Mouse (Mus musculus) hindbrain, embryonic 13.5 days (tissue): ENCODE data around the gene Kng2. TPM values are rescaled to one million over a fixed set of nuclear protein-coding genes. Genes with fewer than 3 reads are reported as not detected.
"Not testable (repeated sequence)": the region's sequence is repeated elsewhere in the genome, so short reads cannot be mapped to it uniquely, and the experiment has no call there.

Experiments
- ATAC-seq: fragments of 200-750 bp; cut with Nextera tagmentation; 2 replicates; pipeline ENCODE4 v1.8.0; 2017; ENCODE audit warnings: moderate TSS enrichment; ENCODE audit not compliant: low FRiP score
- H3K27ac ChIP-seq: fragments of 300-500 bp; sonication (generic); 2 replicates; pipeline ENCODE4 v1.5.1; 2015; ENCODE audit warnings: inconsistent platforms, mild to moderate bottlenecking, moderate library complexity
- H3K27me3 ChIP-seq: fragments of 300-500 bp; sonication (generic); 2 replicates; pipeline ENCODE4 v1.6.1; 2015; ENCODE audit warnings: mild to moderate bottlenecking, inconsistent platforms
- H3K36me3 ChIP-seq: fragments of 300-500 bp; sonication (generic); 2 replicates; pipeline ENCODE4 v1.6.1; 2015; ENCODE audit warnings: mild to moderate bottlenecking, inconsistent platforms
- H3K4me1 ChIP-seq: fragments of 300-500 bp; sonication (generic); replicated peaks from 2 replicates; pipeline ENCODE4 v1.6.1; 2015; ENCODE audit warnings: inconsistent platforms
- H3K4me2 ChIP-seq: fragments of 300-500 bp; sonication (generic); 2 replicates; pipeline ENCODE4 v1.6.1; 2015; ENCODE audit warnings: inconsistent platforms, mild to moderate bottlenecking, moderate library complexity
- H3K4me3 ChIP-seq: fragments of 300-500 bp; sonication (generic); 2 replicates; pipeline ENCODE4 v1.5.1; 2015; ENCODE audit warnings: mild to moderate bottlenecking, inconsistent platforms
- H3K9ac ChIP-seq: fragments of 300-500 bp; sonication (generic); 2 replicates; pipeline ENCODE4 v1.6.1; 2015; ENCODE audit warnings: mild to moderate bottlenecking, inconsistent platforms
- H3K9me3 ChIP-seq: fragments of 300-500 bp; sonication (generic); 2 replicates; pipeline ENCODE4 v1.6.1; 2016; ENCODE audit warnings: inconsistent platforms
- WGBS: fragments of 180-500 bp; shearing (Covaris S2); methylation state at CpG from one replicate; pipeline ENCODE4 v1.1.7; 2015; 5-methylcytosine and 5-hydroxymethylcytosine counted together
- polyA plus RNA-seq: library from polyadenylated mRNA; unstranded; fragments of >200 nt; fragmentation: Nextera tagmentation; extraction: Ambion mirVana; gene quantifications from 2 replicates; pipeline ENCODE4 v1.2.1, GENCODE M21; 2015

The Kng2 gene
- polyA plus RNA-seq, 1 experiment from 2014 or later, result 0.16 TPM

DNA sequence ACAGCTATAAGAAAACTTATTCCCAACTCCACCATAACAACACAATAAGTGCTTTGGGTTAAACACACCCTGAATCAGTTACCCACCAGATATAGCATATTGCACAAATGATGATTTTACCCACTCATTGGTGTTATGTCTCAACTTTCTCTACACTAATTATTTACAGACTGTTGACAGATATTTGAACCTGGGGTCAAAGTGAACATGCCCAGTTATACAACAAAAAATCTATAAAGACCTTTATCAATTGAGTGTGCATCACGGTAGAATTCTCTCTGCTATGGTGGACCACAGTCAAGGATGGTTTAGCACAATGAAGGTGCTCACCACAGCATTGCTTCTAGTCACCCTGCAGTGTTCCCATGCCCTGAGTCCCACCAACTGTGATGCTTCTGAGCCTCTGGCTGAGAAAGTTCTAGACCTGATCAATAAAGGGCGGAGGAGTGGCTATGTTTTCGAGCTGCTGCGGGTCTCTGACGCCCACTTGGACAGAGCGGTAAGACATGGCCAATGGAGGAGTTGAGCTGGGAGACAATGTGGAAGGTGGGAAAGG, 78.4 kb downstream of the Kng2 start, which contains the start of gene Hrg:
Gene Hrg (plus strand): TSS at position 233 of the 556 bp plus-strand sequence.
- H3K4me3 ChIP-seq, result no peak within 1 kb of the TSS
- no peak within 1 kb of the TSS for H3K4me2 ChIP-seq
- no peak for ATAC-seq
- H3K4me1 ChIP-seq, result no peaks in the 10 kb centered on the region; the same call in none of the 2 replicates
- H3K36me3 ChIP-seq, result no peaks in the 10 kb centered on the region
- no peaks in the 10 kb centered on the region for H3K9me3 ChIP-seq
- H3K9ac ChIP-seq, result no peak within 1 kb of the TSS
- 97% methylated on average over 6 of the region's 6 CpGs for WGBS
- no peak within 1 kb of the TSS for H3K27ac ChIP-seq
- no peaks in the 10 kb centered on the region for H3K27me3 ChIP-seq

DNA sequence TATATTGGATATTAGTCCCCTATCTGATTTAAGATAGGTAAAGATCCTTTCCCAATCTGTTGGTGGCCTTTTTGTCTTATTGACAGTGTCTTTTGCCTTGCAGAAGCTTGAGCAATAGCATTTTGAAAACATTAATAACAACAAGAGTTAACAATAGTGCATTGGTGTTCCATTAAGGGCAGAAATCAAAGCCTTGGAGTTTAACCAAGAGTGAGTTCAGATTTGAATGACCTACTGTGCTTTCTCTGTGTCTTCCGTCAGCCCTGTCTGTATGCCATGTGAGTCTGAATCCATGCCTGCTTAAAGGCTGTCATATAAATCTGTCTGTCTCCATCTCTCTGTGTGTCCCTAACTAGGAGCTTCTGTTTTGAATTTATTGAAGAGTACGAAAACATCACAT, 81.9 kb downstream of the Kng2 start:
- Histone ChIP-seq H3K27me3 (no peaks in the 10 kb centered on the region), H3K4me1 (no peaks in the 10 kb centered on the region), H3K4me2 (no peak overlapping the region), H3K4me3 (no peak overlapping the region), H3K36me3 (no peaks in the 10 kb centered on the region), H3K9me3 (no peaks in the 10 kb centered on the region), H3K27ac (no peak overlapping the region), H3K9ac (no peak overlapping the region)
- no peak for ATAC-seq
- 90% methylated on average over 2 of the region's 2 CpGs for WGBS

DNA sequence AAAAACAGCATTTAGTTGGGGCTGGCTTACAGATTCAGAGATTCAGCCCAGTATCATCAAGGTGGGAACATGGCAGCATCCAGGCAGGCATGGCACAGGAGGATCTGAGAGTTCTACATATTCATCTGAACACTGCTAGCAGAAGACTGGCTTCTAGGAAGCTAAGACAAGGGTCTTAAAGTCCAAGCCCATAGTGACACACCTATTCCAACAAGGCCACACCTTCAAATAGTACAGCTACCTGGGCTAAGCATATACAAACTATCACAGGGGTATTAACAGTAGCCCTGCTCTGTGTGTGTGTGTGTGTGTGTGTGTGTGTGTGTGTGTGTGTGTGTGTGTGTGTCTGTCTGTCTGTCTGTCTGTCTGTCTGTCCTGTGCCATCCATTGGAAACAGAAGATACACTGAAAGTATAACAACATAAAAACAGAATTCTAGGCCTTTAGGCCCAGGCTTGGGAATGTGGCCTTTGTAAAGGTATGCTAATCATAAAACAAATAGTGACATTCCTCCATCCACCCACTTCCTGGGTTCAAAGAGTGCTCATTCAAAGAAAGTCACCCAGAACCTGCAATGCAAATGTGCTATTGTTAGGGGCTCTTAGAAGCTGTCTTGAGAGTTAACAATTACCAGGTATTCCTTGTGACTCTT, 87.3 kb downstream of the Kng2 start:
- H3K27ac ChIP-seq, H3K27me3 ChIP-seq, H3K4me2 ChIP-seq, H3K36me3 ChIP-seq, H3K9ac ChIP-seq, ATAC-seq, H3K9me3 ChIP-seq, H3K4me1 ChIP-seq, H3K4me3 ChIP-seq: not testable (repeated sequence)

DNA sequence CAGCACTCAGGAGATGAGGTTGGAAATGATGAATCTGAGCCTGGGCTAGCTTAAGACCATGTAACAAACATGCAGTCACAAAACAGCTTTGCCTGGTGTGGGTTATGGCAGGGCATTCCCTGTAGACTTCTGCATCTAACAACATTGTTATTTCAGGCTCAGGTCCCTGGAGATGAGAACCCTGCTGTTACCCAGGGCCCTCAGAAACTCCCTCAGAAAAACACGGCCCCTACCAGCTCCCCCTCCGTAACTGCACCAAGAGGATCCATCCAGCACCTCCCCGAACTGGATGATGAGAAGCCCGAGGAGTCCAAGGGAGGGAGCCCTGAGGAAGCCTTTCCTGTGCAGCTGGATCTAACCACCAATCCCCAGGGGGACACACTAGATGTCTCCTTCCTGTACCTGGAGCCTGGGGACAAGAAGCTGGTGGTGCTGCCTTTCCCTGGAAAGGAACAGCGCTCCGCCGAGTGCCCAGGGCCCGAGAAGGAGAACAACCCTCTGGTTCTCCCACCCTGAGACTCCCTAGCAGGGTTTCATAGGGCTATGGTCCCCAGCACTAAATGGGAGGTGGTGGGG, 90.1 kb downstream of the Kng2 start:
- Histone ChIP-seq H3K4me1 (no peaks in the 10 kb centered on the region), H3K9me3 (no peaks in the 10 kb centered on the region), H3K27ac (no peak overlapping the region), H3K9ac (no peak overlapping the region), H3K4me2 (no peak overlapping the region), H3K36me3 (no peaks in the 10 kb centered on the region), H3K27me3 (0 out of 2 replicates have a peak, but pooled peaks cover 3% of the 10 kb centered on the region), H3K4me3 (no peak overlapping the region)
- WGBS, result 85% methylated on average over 8 of the region's 8 CpGs
- no peak for ATAC-seq

DNA sequence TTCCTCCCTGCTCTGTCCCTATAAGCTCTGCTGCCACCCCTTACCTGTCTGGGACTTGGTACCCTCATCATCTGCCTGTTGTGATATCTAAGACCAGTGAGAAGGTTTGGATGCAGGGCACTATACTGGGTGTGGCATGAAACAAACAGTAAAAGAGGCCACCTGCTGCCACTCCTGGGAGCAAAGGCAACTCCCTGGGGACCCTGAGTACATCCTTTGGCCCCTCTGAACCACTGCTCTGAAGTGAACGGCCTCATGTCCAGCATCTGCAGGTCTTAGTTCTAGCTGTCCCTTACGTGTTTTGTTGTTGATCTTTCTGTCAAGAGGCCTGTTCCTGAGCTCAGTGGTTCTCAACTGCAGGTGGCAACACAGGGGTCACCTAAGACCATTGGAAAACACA, 90.7 kb downstream of the Kng2 start:
- 73% methylated on average over 2 of the region's 2 CpGs for WGBS
- Histone ChIP-seq H3K4me3 (no peak overlapping the region), H3K4me1 (no peaks in the 10 kb centered on the region), H3K27ac (no peak overlapping the region), H3K27me3 (0 out of 2 replicates have a peak, but pooled peaks cover 3% of the 10 kb centered on the region), H3K4me2 (no peak overlapping the region), H3K9me3 (no peaks in the 10 kb centered on the region), H3K36me3 (no peaks in the 10 kb centered on the region), H3K9ac (no peak overlapping the region)
- ATAC-seq, result no peak

DNA sequence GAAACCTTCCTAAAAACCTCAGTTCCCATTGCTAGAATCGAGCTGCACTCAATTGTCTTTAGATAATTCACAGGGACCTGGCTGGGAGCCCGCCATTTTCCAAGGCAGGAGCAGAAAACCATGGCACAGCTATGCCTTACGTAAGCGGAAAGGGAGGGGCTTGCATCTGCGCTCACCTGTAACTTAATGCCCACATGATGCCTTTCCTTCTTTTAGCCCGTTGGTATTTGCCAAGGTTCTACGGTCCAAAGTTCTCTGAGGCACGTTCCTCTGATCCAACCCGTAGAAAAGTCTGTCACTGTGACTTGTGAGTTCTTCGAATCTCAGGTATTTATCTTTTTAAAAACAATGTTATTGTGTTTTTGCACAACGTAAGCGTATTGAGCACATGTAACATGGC, 91.7 kb downstream of the Kng2 start:
- no peaks in the 10 kb centered on the region for H3K4me1 ChIP-seq
- 0 out of 2 replicates have a peak, but pooled peaks cover 3% of the 10 kb centered on the region for H3K27me3 ChIP-seq
- H3K27ac ChIP-seq, result no peak overlapping the region
- no peak overlapping the region for H3K9ac ChIP-seq
- no peak overlapping the region for H3K4me3 ChIP-seq
- no peak overlapping the region for H3K4me2 ChIP-seq
- no peaks in the 10 kb centered on the region for H3K36me3 ChIP-seq
- no peaks in the 10 kb centered on the region for H3K9me3 ChIP-seq
- 91% methylated on average over 12 of the region's 12 CpGs for WGBS
- ATAC-seq, result no peak

Other genes with a start within 250 kb of the Kng2 start
- gene Crygs, start 217.9 kb downstream of the Kng2 start, polyA plus RNA-seq, result not detected in 2 replicates
- 23.5 and 24.0 TPM in 2 replicates for gene Tbccd1, start 171.8 kb downstream of the Kng2 start, polyA plus RNA-seq
- 98.9 and 101 TPM in 2 replicates for gene Dnajb11, start 171.6 kb downstream of the Kng2 start, polyA plus RNA-seq
- gene Ahsg, start 138.2 kb downstream of the Kng2 start, polyA plus RNA-seq, result 0.23 TPM in 1 of 2 replicates, not detected in the other
- gene Fetub, start 111.1 kb downstream of the Kng2 start, polyA plus RNA-seq, result not detected in 2 replicates
- gene Hrg, start 78.4 kb downstream of the Kng2 start, polyA plus RNA-seq, result 0.22 TPM in 1 of 2 replicates, not detected in the other
- gene Kng1, start 28.4 kb upstream of the Kng2 start, polyA plus RNA-seq, result 0.14 TPM in 1 of 2 replicates, not detected in the other
- gene Eif4a2, start 78.0 kb upstream of the Kng2 start, polyA plus RNA-seq, result 315 and 322 TPM in 2 replicates
- gene Rfc4, start 98.3 kb upstream of the Kng2 start, polyA plus RNA-seq, result 53.0 and 57.9 TPM in 2 replicates
- not detected in 2 replicates for gene Adipoq, start 117.1 kb upstream of the Kng2 start, polyA plus RNA-seq
- 38.9 and 41.6 TPM in 2 replicates for gene St6gal1, start 195.3 kb upstream of the Kng2 start, polyA plus RNA-seq